Mouse (Mus musculus): Measurements from ENCODE around the gene Pth1r. TPM values are rescaled to one million over a fixed set of nuclear protein-coding genes. Genes with fewer than 3 reads are reported as not detected.

Gene Pth1r
- 18.0 and 24.2 TPM in 2 replicates for polyA plus RNA-seq (2012; rRNA removed)

DNA sequence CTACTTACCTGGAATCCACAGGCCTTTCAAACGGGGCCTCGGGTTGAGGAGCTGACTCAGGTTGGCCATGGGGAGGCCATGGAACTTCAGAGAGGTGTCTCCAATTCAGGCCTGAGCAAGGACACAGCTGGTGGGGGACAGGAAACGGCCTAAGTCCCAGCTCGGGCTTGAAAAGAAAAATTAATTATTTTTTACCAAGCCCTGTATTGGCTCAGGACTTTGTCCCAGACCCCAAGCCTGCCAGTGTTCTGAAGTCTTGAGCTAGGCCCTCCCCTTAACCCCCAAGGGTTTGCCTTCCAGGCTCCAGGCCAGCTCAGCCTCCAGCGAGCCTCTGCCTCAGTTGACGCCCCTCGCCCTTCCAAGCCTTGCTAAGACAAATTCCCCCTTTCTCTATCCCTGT is at the start of gene Pth1r:
Gene Pth1r, minus strand, starts transcription at position 185 of the 400 bp plus-strand sequence.
- TF ChIP-seq CTCF (IDR thresholded peaks at IDR 0.05; ENCODE audit: borderline replicate concordance, extremely low read depth, insufficient read depth, insufficient read length) (no peak), POLR2A (IDR thresholded peaks at IDR 0.05; ENCODE audit: borderline replicate concordance, extremely low read depth, insufficient read depth, insufficient read length, poor library complexity, severe bottlenecking) (no peak)
- no peak for DNase-seq (ENCODE audit: low read depth)

DNA sequence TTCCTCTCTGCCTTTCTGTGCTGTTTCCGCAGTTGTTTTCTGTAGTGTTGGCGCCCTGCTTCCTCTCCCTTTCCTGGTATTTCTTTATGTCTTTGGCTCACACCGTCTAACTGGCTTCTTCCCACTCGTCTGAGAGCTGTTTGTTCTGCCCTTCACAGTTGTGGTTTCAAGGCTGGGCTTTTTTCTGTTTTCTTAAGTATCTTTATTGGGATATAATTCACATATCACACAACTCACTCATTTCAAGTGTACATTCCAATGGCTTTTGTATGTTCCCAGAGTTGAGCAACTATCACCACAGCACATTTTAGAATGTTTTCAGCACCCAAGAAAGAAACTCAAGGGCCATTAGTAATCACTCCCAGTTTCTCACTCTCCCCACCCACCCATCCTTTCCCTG is 43.5 kb upstream of the Pth1r start:
- DNase-seq (ENCODE audit: low read depth), result no peak
- TF ChIP-seq POLR2A (IDR thresholded peaks at IDR 0.05; ENCODE audit: borderline replicate concordance, extremely low read depth, insufficient read depth, insufficient read length, poor library complexity, severe bottlenecking) (no peak), CTCF (IDR thresholded peaks at IDR 0.05; ENCODE audit: borderline replicate concordance, extremely low read depth, insufficient read depth, insufficient read length) (no peak)

DNA sequence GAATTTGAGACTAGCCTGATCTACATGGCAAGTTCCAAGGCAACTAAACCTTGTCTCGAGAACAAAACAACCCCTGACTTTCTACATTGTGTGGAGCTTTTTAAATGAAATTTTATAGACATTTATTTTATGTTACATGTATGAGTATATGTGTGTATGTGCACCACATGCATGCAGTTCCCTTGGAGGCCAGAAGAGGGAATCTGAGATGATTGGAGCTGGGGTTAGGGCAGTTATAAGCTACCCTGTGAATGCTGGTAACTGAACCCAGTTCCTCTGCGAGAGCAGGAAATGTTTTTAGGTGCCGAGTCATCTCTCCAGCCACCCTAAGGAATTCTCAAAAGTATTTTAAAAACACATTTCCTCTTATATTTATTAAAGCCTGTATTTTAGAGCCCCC is 41.2 kb upstream of the Pth1r start:
- TF ChIP-seq POLR2A (IDR thresholded peaks at IDR 0.05; ENCODE audit: borderline replicate concordance, extremely low read depth, insufficient read depth, insufficient read length, poor library complexity, severe bottlenecking), result no peak
- no peak for TF ChIP-seq CTCF (IDR thresholded peaks at IDR 0.05; ENCODE audit: borderline replicate concordance, extremely low read depth, insufficient read depth, insufficient read length)
- no peak for DNase-seq (ENCODE audit: low read depth)

DNA sequence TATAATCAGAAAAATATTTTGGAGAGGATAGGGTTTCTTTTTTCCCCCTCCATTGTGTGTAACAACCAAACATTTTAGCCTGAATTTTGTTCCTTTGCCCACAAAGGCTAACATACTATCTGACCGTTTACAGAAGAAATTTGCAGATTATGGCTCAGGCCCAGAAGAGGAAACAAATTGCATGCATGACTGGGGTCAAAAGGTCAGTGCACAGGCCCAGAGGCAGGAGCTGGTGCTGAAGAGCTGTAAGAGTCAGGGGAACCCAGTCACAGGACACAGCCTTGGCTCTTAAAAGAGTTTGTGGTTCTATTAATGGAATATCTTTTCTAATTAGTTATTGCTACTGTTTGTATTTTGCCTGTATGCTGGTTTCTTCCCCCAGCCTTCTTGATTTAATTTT is 36.7 kb upstream of the Pth1r start:
- TF ChIP-seq CTCF (IDR thresholded peaks at IDR 0.05; ENCODE audit: borderline replicate concordance, extremely low read depth, insufficient read depth, insufficient read length) (no peak), POLR2A (IDR thresholded peaks at IDR 0.05; ENCODE audit: borderline replicate concordance, extremely low read depth, insufficient read depth, insufficient read length, poor library complexity, severe bottlenecking) (no peak)
- DNase-seq (ENCODE audit: low read depth), result no peak

DNA sequence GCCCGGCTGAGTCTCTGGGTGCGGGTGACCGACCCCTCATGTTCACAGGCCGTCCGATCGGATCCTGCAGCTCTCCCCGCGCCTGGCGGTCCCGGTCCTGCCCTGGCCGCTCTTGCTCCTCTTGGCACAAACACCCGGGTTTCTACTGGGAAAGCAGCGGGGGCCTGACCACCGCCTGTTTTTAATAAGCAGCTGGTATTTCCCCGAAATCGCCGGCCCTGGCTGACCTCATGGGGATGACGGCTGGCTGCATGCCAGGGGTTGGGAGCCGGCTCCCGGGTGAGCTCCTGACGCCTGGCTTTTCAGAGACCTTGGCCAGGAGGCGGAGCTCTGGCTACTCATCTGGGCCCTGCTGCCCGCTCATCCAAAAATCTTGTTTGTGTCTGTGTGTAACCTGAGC is 34.8 kb upstream of the Pth1r start:
- DNase-seq (ENCODE audit: low read depth), result peak; percentile 83
- TF ChIP-seq POLR2A (IDR thresholded peaks at IDR 0.05; ENCODE audit: borderline replicate concordance, extremely low read depth, insufficient read depth, insufficient read length, poor library complexity, severe bottlenecking), result no peak
- TF ChIP-seq CTCF (IDR thresholded peaks at IDR 0.05; ENCODE audit: borderline replicate concordance, extremely low read depth, insufficient read depth, insufficient read length), result no peak

DNA sequence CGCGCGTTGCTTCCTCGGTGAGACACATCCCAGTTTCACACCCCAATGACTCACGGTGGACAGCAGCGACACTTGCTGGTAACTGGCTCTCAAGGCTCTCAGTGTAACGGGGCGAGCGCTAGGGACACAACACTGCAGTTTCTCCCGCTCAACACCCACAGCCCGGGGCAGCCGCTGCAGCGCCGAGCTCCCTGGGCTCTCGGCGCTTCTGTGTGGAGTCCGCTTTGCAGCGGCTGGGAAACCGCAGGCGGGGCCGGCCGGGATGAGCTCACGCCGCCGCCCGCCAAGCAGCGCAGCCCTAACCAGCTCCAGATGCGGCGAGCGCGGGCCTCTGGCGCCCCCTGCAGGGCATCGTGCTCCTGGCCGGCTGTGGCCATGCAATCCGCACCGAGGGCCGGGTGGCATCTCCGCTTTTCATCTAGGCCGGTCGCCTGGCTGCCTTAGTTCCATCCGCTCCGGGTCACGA is 34.3 kb upstream of the Pth1r start:
- TF ChIP-seq CTCF (IDR thresholded peaks at IDR 0.05; ENCODE audit: borderline replicate concordance, extremely low read depth, insufficient read depth, insufficient read length), result peak; percentile 88
- 0 out of 2 replicates have a peak, but pooled peaks have one; percentile 4 for TF ChIP-seq POLR2A (IDR thresholded peaks at IDR 0.05; ENCODE audit: borderline replicate concordance, extremely low read depth, insufficient read depth, insufficient read length, poor library complexity, severe bottlenecking)
- DNase-seq (ENCODE audit: low read depth), result peak; percentile 96

DNA sequence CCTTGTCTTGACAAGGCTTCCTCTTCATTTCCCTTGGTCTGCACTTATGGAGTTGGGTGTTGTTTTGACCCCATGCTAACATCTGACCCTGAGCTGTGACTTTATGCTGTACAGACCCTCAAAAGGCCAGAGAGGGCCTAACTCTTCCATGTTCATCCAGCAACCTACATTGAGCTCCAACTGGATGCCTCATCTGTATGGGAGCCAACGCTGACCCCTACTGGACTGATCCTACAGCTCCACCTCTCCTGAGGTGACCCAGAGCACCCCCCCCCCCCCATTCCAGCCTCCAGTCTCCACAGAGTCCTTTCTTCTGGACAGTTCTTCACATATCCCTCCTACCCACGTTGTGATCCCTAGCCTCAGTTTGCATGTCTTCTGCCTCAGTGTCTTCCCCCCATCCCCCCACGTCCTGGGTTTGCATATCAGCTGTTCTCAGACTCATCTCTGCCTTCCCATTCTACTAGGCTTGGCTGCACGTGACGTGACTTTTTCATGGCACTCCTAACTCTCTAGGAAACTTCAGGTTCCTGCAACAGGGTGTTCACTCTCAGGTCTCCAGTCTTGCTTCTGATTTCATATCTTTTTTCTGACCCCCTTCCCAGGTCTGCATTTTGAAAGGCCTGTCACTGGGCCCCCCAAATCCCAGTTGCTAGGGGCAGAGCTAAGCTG is 32.4 kb upstream of the Pth1r start:
- TF ChIP-seq POLR2A (IDR thresholded peaks at IDR 0.05; ENCODE audit: borderline replicate concordance, extremely low read depth, insufficient read depth, insufficient read length, poor library complexity, severe bottlenecking), result no peak
- no peak for TF ChIP-seq CTCF (IDR thresholded peaks at IDR 0.05; ENCODE audit: borderline replicate concordance, extremely low read depth, insufficient read depth, insufficient read length)
- DNase-seq (ENCODE audit: low read depth), result peak; percentile 18

DNA sequence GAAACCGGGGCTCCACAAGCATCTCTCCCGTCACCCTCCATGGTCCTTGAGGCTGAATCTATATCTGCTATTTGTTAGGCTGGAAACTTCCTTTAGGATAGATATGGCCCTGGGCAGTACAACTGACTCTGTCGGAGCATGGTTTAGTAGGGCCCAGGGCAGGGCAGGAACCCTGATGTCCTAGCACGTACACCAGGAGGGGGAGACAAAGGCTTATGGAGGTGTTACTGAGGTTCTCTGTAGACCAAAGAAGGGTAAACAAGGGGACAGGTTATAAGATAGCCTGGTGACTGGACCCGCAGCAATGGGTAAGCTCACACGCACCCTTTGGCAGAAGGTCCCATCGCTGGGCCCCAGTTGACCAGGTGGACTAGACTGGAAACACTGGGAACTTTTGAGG is 31.6 kb upstream of the Pth1r start:
- no peak for TF ChIP-seq CTCF (IDR thresholded peaks at IDR 0.05; ENCODE audit: borderline replicate concordance, extremely low read depth, insufficient read depth, insufficient read length)
- TF ChIP-seq POLR2A (IDR thresholded peaks at IDR 0.05; ENCODE audit: borderline replicate concordance, extremely low read depth, insufficient read depth, insufficient read length, poor library complexity, severe bottlenecking), result no peak
- no peak for DNase-seq (ENCODE audit: low read depth)

DNA sequence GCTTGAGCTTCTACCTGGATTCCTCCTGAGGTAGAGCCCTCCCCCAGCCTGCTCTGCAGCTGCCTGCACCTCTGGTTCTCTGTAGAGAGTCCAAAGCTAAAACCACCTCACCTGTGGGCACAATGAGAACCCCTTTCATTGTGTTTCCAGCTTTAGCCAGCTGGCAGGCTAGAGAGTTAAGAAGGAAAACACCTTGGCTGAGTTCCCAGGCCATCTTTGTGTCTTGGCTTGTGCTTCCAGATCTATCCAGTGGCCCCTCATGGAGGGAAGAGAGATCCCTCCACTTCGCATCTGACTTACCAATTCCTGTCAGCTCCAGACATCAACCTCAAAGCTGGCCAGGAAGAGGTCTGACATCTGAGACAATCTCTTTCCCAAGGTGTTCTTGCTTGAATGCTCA is 31.2 kb upstream of the Pth1r start:
- DNase-seq (ENCODE audit: low read depth), result peak; percentile 11
- TF ChIP-seq POLR2A (IDR thresholded peaks at IDR 0.05; ENCODE audit: borderline replicate concordance, extremely low read depth, insufficient read depth, insufficient read length, poor library complexity, severe bottlenecking) (no peak), CTCF (IDR thresholded peaks at IDR 0.05; ENCODE audit: borderline replicate concordance, extremely low read depth, insufficient read depth, insufficient read length) (no peak)

DNA sequence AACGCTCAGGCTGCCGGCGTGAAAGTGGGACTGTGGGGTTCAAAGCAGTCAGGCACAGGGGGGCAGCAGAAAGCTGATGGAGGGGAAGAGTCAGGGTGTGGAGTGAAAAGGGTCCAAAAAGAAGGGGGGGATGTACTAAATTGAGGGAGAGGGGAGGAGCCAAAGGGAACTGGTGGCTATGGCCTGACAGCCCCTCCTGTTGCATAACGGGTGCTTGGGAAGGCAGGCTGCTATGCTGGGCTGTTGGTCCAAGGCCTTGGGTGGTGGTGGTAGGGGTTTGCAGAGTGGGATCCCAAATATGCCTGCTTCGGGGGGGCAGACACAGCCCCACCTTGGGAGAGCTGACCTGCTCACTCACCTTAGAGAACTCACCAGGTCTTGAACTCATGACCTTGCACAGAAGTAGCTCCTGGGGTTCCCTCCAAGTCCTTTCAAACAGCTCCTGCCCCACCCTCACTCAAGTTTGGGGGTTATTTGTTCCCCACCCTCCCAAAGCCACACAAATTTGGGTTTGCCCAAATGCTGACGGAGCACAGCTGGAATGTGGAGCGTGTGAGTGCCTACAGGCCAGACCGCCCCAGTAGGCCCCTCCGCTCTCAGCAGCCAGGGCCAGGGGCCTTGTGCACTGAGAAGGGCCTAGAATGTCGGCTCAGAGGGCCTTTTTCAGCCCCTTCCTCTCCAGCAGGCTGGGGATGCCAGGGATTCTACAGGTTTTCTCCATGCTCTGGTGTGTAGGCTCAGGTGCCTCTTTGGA is 28.5 kb upstream of the Pth1r start:
- DNase-seq (ENCODE audit: low read depth), result no peak
- TF ChIP-seq POLR2A (IDR thresholded peaks at IDR 0.05; ENCODE audit: borderline replicate concordance, extremely low read depth, insufficient read depth, insufficient read length, poor library complexity, severe bottlenecking) (no peak), CTCF (IDR thresholded peaks at IDR 0.05; ENCODE audit: borderline replicate concordance, extremely low read depth, insufficient read depth, insufficient read length) (no peak)

DNA sequence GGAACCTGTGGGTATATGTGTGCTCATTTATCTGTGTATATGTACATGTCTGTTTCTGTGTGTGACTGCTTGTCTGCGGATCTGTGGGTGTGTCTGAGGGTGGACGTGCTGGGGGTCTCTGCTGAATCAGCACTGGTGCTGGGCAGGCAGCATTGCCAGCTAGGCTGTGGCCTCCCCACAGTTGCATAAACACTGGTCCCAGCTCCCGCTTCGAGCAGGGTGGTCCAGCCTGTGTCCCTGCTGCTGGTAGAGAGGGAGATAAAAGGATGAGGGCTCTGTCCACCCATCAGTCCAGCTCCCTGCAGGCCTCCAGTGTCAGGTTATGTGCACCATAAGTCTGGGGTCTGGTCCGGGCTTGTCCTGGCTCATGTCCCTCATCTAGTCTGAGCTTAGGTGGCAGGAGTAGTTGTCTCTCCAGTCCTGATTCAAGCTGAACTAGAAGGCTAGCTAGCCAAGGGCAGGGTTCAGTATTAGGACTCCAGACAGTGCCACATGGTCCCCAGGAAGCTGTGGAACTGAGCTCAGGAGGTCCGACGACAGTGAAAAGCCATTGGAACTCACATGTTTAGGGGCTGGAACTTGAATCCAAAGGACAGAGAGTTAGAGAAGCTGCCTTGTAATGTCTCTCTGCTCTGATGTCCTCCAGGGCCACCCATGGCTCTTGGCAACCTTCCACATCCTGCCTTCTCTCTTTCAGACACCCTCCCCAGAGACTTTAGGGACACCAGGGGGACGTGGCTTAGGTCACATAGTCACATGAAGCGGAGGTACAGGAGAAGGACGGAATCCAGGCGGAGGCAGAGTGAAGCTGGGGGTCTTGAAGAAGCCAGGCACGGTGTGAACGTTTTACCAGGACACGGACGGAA is 27.7 kb upstream of the Pth1r start:
- TF ChIP-seq POLR2A (IDR thresholded peaks at IDR 0.05; ENCODE audit: borderline replicate concordance, extremely low read depth, insufficient read depth, insufficient read length, poor library complexity, severe bottlenecking), result no peak
- no peak for TF ChIP-seq CTCF (IDR thresholded peaks at IDR 0.05; ENCODE audit: borderline replicate concordance, extremely low read depth, insufficient read depth, insufficient read length)
- no peak for DNase-seq (ENCODE audit: low read depth)

Measured in brain, embryonic 14.5 days (tissue).